Mouse (Mus musculus): Measurements from ENCODE around the gene Fndc5.
A peak's percentile ranks its signal among the peaks of the same experiment; 100 is the strongest.

Gene Fndc5

DNA sequence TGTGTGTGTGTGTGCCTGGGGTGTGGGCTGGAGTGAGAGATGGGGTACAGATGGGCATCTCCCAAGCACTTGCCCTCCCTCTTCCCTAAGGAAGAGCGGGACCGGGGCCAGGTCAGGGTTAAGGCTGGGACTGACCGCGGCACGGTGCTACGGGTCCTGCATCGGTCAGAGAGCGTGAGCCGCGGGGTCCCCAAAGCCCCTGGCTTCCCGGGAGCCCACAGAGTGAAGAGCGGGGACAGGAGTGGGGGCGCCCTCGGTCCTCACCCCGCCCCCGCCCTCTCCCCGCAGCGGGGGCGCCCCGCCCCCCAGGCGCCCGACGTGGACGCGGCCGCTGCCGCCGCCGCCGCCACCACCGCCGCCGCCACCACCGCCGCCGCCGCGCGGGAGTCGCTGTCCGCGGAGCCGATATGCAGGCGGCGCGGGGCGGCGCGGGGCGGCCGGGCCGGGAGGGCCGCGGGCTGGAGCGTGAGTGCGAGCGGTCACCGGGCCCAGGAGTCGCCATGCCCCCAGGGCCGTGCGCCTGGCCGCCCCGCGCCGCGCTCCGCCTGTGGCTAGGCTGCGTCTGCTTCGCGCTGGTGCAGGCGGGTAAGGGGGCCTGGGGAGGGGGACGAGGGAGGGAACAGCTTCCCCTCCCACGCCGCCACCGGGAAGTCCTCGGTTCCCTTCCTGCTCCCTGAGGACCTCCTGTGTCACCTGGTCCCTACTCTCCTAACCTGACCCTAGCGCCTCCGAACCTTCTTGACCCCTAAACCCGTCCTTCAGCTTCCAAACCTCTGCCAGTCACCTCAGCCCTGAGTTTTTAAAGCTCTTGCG is at the start of gene Fndc5:
Gene Fndc5, plus strand, starts transcription at position 421 of the 813 bp plus-strand sequence.
- DNase-seq (ENCODE audit: extremely low spot score, low read depth, low spot score): no peak

DNA sequence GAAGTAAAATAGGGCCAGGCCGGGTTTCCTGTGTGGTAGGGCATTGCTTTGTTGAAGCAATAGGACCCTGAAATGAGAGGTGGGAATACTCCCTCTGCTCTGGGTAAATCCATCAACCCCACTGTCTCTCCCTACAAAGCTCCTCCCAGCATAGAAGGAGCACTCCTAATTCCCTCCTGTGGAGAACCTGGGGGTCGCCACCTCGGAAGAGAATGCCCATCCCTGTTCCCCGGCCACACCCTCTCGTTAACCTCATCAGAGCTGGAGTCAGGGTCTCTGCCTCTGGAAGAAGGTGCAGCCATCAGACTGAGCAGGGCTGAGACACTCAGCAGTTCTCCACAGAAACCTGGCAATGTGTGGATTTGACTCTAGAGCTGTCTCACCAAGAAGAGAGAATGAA is 48.9 kb upstream of the Fndc5 start:
- DNase-seq (ENCODE audit: extremely low spot score, low read depth, low spot score): no peak

DNA sequence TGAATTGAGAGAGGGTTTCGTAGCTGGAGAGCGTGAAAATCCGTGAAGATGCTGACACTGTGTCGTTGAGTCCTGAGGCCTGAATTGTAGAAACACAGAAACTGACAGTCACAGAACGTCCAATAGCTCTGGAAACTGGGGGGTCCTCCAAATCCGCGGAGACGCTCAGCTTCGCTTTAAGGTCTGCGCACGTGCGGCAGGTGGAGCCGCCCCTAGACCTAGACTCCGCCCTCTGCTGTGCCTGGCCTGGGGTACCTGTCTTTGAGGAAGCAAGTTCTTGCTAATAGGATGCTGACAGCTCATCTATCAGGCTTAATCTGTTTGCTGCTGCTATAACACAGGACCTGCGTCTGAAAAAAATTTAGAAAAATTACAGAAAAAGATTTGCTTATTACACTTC is 41.5 kb upstream of the Fndc5 start:
- no peak for DNase-seq (ENCODE audit: extremely low spot score, low read depth, low spot score)

DNA sequence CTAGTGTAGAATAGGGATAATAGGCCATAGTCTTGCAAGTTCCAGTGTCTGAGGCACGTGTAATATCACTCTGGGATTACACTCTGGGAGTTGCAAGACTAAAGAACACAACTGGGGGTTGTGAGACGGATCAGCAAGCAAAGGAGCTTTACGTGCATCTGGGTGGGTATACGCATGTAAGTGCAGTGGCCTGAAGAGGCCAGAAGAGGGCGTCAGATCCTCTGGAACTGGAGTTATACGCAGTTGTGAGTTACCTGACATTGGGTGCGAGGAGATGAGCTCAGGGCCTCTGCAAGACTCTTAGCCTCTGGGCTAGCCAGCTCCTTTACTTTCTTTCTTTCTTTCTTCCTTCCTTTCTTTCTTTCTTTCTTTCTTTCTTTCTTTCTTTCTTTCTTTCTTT is 39.8 kb upstream of the Fndc5 start:
- no peak for DNase-seq (ENCODE audit: extremely low spot score, low read depth, low spot score)

DNA sequence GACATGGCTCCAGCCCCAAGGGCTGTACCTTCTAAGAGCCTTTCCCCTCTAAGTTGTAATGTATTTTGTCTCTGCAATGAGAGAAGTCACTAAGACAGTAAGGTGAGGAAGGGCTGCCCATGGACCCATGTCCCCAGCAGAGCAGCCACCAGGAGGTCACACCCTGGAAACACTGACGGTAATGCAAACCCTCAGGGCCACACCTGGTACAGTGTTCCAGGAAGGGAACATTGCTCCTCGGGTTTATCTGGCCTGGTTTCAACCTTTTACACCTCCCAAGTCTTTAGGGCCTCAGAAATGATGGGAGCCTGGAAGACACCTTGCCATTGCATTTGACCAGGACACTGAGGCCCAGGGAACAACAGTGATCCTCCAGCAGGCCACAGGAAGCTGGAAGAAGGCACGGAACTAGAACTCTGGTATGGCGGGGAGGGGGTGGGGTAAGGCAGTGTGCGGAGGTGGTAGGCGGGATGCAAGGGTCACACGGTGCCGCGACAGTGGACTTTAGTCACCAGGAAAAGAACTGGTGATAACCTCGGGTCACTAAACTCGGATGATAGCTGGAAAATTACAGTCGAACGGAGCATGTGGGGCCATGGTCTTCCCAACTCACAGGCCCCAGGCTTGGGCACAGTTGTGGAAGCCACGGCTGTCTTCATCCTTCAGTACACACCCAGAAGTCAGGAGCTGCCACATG is 34.5 kb upstream of the Fndc5 start:
- DNase-seq (ENCODE audit: extremely low spot score, low read depth, low spot score): no peak

DNA sequence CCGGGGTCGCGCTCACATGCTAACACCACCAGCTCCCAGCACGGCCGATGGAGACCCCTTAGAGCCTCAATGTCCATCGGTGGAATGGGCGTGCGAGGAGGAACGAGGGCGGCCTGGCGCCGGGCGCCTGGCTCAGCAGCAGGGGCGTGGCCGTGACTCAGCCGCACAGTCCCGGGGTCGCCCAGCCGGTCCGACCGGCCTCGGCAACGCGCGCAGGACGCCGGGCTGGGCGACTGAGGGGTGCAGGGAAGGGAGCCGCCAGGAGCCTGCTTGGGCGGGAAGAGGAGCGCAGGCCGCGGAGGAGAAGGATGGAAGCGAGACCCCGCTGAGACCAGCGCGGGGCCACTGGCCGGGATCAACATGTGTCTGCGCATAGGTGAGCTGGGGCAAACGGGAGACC is 31.4 kb upstream of the Fndc5 start, which contains the start of gene Tmem54:
Gene Tmem54, plus strand, starts transcription at position 193 of the 400 bp plus-strand sequence.
- DNase-seq (ENCODE audit: extremely low spot score, low read depth, low spot score): no peak

DNA sequence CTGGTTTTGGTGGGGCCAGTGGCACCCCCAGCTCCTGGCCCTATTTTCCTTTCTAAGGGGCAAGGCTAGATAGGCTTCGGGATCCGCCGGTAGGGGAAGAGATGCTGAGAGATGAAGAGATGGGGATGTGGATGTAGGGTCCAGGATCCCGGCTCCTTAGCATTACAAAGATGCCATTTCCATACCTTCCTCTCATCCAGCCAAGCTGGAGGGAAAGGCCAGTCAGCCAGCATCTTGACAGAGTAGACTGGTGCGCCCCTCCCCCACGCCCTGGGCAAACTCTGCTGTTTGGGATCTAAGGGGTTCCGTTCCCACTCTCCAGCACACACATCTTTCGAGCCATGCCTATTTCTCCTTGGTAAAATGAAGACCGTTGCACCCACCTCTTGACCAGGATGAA is 30.7 kb upstream of the Fndc5 start:
- no peak for DNase-seq (ENCODE audit: extremely low spot score, low read depth, low spot score)

DNA sequence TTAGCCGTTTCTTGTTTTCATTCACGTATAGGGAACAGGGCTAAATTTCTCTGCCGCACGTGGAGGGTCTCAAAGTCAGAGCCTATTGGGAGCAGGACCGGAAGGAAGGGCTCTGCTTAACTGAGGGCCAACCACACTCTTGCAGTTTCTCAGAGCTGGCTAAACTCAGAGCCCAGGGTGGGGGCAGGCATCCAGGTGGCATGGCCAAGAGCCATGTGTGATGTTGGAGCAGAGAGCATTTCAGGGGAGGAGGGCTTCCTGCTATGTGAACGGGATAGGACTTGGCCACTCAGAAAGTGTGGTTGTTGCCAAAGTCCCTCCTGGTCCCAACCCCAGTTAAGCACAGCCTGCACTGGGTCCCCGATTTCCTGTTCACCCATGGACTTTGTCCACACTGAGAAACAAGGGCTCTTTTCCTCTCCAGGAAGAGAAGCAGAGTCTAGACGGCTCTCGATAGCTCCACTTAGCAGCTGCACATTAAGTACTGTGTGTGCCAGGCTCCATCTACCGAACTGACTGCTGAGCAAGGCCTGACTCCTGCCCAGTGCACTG is 29.4 kb upstream of the Fndc5 start:
- no peak for DNase-seq (ENCODE audit: extremely low spot score, low read depth, low spot score)

DNA sequence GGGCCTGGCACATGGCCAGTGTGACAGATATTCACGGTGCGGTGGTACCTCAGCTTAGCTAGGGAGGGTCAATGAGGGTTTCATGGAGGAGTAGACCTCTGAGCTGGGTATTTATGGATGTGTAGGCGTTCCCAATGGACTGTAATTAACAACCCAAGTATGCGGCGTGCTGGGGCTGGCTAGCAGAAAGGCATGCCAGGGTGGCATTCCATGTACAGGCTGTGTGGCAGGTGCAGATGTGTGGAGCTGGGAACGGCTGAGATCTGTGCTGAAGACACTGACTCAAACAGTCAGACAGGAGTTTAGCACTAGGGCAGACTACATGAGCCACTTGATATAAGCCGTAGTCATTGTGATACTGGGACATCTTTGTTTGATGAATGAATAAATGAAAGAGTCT is 28.2 kb upstream of the Fndc5 start:
- no peak for DNase-seq (ENCODE audit: extremely low spot score, low read depth, low spot score)

DNA sequence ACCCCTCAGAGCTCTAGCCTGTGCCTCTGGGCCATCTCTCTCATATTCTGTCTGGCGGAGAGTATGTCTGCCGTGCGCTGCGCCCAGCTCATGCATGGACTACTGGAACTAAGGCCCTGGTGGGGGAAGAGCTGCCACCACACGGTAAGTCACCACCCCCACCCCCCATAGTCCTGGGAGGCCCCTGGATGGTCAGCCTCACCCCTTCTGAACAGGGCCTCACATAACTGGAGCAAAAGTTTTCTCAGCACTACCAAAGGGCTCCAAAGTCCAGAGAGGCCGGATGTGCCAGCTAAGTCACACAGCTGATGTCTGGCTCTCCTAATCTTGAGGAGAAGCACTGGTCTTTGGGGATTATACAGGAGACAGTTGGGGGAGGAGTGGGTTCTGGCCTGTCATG is 26.0 kb upstream of the Fndc5 start:
- DNase-seq (ENCODE audit: extremely low spot score, low read depth, low spot score): no peak

DNA sequence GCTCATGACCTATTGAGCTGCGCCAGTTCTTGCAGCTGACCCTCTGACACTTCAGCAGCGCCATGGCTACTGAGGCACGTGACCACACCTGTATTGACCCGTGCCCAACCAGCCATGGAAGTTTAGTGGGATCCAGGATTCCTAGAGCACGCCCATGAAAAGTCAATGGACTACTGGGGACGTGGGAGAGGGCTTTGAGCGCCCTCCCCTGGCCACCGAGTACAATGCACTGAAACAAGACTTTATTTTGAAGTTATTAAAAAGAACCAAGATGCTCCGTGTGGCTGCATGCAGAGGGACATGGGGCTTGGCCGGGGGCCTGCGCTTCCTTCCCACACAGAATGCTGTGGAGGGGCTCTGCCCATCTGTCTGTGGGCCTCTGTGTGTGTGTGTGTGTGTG is 25.4 kb upstream of the Fndc5 start:
- DNase-seq (ENCODE audit: extremely low spot score, low read depth, low spot score): no peak

DNA sequence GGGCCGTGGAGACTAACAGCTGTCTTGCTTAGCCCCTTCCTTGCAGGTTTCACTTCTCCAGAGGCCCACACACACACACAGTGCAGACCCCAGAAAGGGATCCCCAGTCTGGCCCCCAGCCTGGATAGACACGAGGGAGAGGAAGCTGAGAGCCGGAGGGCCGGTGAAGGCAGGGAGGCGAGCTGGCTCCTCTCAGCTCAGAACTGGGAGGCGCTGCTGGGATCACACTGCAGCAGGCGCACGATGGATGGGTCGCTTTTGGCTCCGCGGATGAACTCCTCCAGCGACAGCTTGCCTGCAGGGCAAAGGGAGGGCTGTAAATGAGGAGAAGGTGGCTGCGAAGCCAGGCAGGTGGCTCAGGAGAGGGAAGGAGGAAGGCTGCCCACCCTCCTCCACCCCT is 24.6 kb upstream of the Fndc5 start:
- DNase-seq (ENCODE audit: extremely low spot score, low read depth, low spot score): no peak

DNA sequence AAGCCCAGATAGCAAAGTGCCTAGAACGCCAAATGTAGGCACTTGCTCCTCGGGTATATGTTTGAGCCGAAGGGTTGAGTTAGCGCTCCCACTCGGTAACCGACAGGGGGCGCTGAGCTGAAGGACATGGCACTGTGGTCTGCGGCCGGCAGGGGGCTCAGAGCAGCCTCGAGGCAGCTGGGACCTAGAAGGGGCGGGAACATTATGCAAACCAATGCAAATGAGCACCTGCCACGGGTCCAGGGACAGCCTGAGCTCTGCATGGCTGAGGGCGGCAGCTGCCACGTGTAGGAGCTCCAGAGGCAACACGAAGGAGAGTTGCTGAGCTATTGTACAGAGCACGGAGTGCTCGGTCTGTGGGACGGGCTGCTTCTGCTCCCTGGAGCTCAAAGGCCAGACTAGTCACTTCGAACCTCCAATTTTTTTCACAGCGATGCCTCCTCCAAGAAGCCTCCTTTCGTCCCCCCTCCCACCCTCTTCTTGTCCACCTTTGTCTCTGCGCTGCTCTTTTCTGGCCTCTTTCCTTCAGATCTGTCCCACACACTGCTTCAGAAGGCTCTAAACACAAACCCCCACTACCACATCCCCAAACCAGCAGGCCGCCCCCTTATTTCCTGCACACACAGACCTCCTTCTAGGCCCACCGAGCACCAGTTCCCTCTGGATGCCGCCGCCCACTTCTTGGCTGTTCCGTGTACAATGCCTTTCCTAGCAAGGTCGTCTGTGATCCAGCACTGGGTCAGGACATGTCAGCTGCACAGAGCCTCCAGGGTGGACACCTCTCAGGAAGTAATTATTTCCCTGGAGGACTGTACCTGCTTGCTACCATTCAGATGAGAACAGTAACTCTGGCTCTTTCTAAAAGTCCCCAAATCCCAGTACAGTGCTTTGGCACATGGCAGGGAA is 23.5 kb upstream of the Fndc5 start:
- peak; percentile 58 for DNase-seq (ENCODE audit: extremely low spot score, low read depth, low spot score)

DNA sequence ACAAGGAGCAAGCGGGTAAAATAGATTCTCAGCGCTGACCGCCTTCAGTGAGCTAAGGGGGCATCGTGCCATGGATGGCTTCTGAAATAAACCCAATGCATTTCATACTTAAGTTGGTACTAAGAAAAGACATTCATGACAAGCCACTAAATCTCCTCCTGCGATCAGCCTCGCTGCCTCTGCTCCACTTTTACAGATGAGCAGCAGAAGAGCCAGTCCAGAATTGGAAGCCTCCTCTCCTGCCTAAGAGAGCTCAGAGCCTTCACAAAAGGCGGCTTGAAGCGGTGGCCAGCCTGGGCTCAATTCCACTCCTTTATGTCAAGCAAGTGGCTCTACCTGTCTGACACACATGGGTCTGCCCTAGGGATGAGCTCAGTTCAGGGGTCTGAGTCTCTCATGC is 20.1 kb upstream of the Fndc5 start:
- DNase-seq (ENCODE audit: extremely low spot score, low read depth, low spot score): no peak

DNA sequence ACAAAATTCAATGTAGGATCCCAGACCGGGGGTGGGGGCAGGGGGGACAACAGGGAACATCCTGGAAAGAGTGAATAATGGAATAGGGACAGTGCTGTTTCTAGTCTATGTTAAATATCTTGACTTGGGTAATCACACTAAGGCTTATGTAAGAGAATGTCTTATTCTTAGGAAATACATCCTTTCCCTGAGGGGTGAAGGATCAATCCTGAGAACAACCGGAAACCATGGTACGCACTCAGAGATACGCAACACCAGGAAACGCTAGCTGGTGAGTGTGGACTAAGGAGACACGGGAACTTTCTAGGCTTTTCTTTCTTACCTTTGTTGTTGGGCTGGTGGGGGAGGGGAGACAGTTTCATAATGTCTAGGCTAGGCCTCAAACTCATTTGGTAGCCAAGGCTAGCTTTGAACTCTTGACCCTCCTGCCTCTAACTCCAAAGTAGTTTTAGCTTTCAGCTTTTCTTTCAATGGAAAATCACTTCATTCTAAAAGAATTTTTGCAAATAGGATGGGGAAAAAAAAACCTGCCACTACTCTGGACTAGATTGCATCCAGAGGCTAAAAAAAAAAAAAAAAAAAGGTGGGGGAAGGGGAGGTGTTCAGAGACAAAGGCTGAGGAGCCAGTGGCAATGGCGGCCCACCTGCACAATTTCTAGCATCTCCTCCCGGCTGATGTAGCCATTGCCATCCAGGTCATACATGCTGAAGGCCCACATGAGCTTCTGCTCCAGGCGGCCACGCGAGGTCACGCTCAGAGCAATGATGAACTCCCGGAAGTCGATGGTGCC is 18.9 kb upstream of the Fndc5 start:
- DNase-seq (ENCODE audit: extremely low spot score, low read depth, low spot score): no peak

DNA sequence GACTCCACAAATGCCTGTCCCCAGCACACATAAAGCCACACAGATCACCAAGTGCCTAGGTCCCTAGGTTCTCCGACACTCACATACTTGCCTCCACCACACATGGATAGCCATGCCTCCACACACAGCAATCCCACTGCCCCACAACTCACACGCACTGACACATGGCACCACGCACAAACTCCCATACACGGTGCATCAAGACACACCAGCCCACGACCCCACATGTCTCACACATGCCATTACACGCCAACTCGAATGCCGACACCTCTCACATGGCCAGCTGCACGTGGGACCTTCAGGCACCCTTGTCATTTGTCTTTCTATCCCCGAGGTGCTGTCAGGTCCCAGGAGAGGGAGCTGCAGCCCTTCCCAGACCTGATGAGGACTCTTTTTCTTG is 17.1 kb upstream of the Fndc5 start:
- no peak for DNase-seq (ENCODE audit: extremely low spot score, low read depth, low spot score)

DNA sequence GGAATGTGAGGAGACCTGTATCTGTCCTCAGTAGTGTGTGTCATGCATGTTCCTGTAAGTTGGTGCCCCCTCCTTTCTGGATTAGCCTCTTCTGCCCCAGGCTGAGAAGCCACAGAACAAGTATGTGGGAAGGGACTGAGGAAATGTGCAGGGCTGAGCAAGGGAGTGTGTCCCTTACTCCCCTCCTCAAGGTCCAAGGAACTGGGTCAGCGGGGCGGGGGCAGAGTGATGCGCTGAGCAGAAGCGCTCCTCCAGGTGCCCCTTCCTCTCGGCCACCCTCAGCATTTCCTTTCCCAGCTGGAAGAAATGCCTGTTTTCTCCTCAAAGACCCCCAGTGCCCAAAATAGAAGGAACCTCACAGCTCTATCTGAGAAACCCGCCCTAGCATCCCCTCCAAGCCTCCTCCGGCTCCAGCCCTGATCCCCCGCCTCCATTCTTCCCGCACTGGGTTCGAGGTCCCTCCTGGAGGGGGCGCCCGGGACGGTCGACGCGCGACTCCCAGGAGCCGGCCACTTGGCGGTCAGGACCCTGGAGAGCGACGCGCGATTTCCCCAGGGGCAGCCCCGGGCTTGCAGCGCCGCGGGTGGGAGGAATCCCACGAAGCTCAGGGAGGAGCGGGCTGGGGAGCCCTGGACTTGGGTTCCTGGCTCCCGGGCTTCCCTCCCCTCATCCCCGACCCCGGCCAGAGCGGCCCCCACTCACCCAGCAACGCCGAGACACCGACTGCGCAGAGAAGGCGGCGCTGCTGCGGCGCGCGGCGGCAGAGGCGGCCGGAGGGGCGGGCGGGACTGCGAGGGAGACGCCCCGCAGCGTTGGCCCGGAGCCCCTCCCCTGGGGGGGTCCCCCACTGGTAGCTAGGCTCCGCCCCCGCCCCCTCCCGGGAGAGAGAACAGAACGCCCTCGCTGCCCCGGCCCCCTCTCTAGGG is 16.0 kb upstream of the Fndc5 start:
- no peak for DNase-seq (ENCODE audit: extremely low spot score, low read depth, low spot score)

DNA sequence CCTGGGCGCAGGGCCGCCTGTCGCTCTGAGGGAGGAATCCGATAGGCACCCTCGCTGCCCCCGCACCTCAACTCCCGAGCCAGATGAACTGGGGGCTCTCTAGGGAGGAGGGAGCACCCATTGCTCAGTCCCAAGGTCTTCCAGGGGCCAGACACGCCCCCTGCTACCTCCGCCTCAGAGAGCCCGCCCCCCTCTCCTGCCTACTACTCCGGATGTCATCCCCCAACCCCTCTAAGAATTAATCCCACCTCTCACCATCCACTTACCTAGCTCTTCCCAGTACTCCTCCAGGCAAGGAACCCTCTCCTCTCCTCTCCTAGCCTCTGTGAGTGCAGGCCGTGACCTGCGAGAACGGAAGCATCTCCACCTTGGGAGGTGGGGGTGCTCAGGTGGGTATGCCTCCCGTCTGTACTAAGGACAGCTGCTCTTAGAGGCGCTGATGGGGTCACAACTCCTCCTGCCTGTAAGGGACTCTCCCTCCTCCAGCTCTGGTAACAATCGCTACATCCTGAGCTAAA is 15.2 kb upstream of the Fndc5 start, which contains the start of gene Hpca:
Gene Hpca, minus strand, starts transcription at position 468 of the 518 bp plus-strand sequence.
- DNase-seq (ENCODE audit: extremely low spot score, low read depth, low spot score): no peak

DNA sequence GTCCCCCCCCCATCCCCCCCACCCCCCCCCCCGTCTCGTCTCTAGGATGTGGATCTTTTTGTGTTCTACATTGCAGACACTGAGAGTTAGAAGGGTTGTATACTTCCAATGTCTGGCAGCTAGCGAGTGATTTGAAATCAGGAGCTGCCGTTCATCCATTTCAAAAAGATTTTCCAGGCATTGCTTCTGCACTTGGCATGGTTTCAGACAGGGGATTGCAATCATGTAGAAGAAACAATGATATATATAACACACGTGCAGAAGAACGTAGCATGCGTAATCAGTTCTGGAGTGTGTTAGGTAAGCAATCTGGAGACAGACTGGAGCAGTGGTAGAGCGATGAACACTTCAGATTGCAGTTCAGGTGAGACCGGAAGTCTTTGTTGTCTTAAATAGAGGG is 14.7 kb upstream of the Fndc5 start:
- DNase-seq (ENCODE audit: extremely low spot score, low read depth, low spot score): no peak

All from hindlimb bud, embryonic 11.5 days (tissue).